Mouse (Mus musculus) retina, adult 2 months (tissue): ENCODE data around the gene Armc10.
A peak's percentile ranks its signal among the peaks of the same experiment; 100 is the strongest.
"Not testable (repeated sequence)": the region's sequence is repeated elsewhere in the genome, so short reads cannot be mapped to it uniquely, and the experiment has no call there.

ENCODE experiments used
- DNase-seq: peaks from one replicate; pipeline ENCODE4 v3.0.0-alpha.2; 2012; ENCODE audit warnings: low read depth, low spot score

Gene Armc10

GRCm38 (mm10) chr5:21667191-21668137 is 21.9 kb downstream of the Armc10 start:
- no peak for DNase-seq

- no peak for DNase-seq
Observed at GRCm38 (mm10) chr5:21669307-21669706, 23.7 kb downstream of the Armc10 start.

- no peak for DNase-seq
Observed at GRCm38 (mm10) chr5:21672812-21673635, 27.4 kb downstream of the Armc10 start.

GRCm38 (mm10) chr5:21673742-21674141 is 28.1 kb downstream of the Armc10 start:
- DNase-seq, result no peak

GRCm38 (mm10) chr5:21675019-21675418 is 29.4 kb downstream of the Armc10 start:
- DNase-seq, result no peak

- no peak for DNase-seq
Observed at GRCm38 (mm10) chr5:21675494-21675893, 29.9 kb downstream of the Armc10 start.

GRCm38 (mm10) chr5:21677939-21678338 is 32.3 kb downstream of the Armc10 start:
- DNase-seq, result no peak

GRCm38 (mm10) chr5:21678363-21678762 is 32.8 kb downstream of the Armc10 start:
- DNase-seq, result no peak

- DNase-seq, result no peak
Observed at GRCm38 (mm10) chr5:21680029-21680428, 34.4 kb downstream of the Armc10 start.

- no peak for DNase-seq
Observed at GRCm38 (mm10) chr5:21680940-21681339, 35.3 kb downstream of the Armc10 start.

GRCm38 (mm10) chr5:21683811-21684210 is 38.2 kb downstream of the Armc10 start:
- DNase-seq, result no peak

GRCm38 (mm10) chr5:21685001-21685400 is 39.4 kb downstream of the Armc10 start:
- DNase-seq, result no peak

GRCm38 (mm10) chr5:21687042-21687441 is 41.4 kb downstream of the Armc10 start:
- no peak for DNase-seq

- DNase-seq, result no peak
Observed at GRCm38 (mm10) chr5:21692230-21692629, 46.6 kb downstream of the Armc10 start.

- DNase-seq, result no peak
Observed at GRCm38 (mm10) chr5:21693372-21693870, 47.8 kb downstream of the Armc10 start.

GRCm38 (mm10) chr5:21694854-21695490 is 49.4 kb downstream of the Armc10 start:
- no peak for DNase-seq

- DNase-seq, result not testable (repeated sequence)
Observed at GRCm38 (mm10) chr5:21699555-21699954, 53.9 kb downstream of the Armc10 start.

GRCm38 (mm10) chr5:21700272-21700821 is 54.7 kb downstream of the Armc10 start:
- DNase-seq, result no peak

- DNase-seq, result no peak
Observed at GRCm38 (mm10) chr5:21700934-21701333, 55.3 kb downstream of the Armc10 start.

- DNase-seq, result peak; percentile 94
Observed at GRCm38 (mm10) chr5:21701351-21702008, 55.9 kb downstream of the Armc10 start, which contains the start of gene Napepld. Napepld (minus strand) TSS chr5:21701396.

GRCm38 (mm10) chr5:21702009-21702364 is 56.4 kb downstream of the Armc10 start:
- no peak for DNase-seq
